21 mouse cellular contexts compared by ENCODE assay signal in the genomic region with DNA sequence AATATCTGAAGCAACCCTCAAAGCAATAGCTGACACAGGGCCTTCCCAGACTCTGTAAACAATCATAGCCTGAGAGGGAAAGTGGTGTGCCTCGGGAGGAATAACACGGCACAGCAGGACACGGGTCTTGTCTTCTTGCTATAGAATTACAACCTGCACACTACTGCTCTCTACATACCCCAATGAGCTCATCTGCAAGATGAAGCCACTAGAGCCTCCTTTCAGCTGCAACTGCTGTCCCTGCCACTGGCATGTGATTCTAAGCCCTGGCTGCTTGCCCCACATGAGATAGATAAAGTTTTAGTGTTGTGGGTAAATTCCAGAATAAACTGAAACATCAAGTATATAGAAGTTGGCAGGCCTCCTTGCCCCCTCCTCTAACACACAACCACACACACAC.
DNase-seq lines count a peak whose midpoint lies in the region; ATAC-seq and TF ChIP-seq lines count a peak whose summit lies in the region.
"Had no signal": no experiment of that assay in that cellular context is flagged by ENCODE, and none has a peak within 500 bp of the region (broad histone marks: within the 10 kb centered on the region; RNA-seq: fewer than 3 reads in every experiment).

No protein-coding gene starts in this region.

- ATAC-seq in heart, embryonic 15.5 days (replicated peaks; ENCODE audit: insufficient number of reproducible peaks, insufficient read depth, low FRiP score, low read depth) = peak; percentile 60; the same call in 1 of the 2 replicates
- peak; percentile 85 for ATAC-seq in kidney, embryonic 14.5 days (ENCODE audit: low FRiP score, low TSS enrichment)
- ATAC-seq in lung, embryonic 16.5 days (ENCODE audit: low read depth) = peak; percentile 61
- peak; percentile 15; the same call in 1 of the 2 replicates for ATAC-seq in neural tube, embryonic 15.5 days (ENCODE audit: low FRiP score)
- ATAC-seq: CD4-positive, CD25-positive, alpha-beta regulatory T cell, adult 4 months; forebrain, embryonic 14.5 days; hindbrain, embryonic 16.5 days; intestine, embryonic 15.5 days; midbrain, embryonic 13.5 days had no signal

- no peaks in the 10 kb centered on the region for H3K9me3 ChIP-seq in heart, embryonic 15.5 days (replicated peaks)
- no peaks in the 10 kb centered on the region for H3K9me3 ChIP-seq in kidney, embryonic 14.5 days (ENCODE audit: control insufficient read depth, low read length)
- no peaks in the 10 kb centered on the region for H3K9me3 ChIP-seq in lung, embryonic 16.5 days (ENCODE audit: control insufficient read depth, low read length)
- no peaks in the 10 kb centered on the region for H3K9me3 ChIP-seq in neural tube, embryonic 15.5 days (replicated peaks)
- H3K9me3 ChIP-seq: intestine, embryonic 15.5 days; midbrain, embryonic 13.5 days had no signal

- TF ChIP-seq POLR2A in kidney, adult 2 months (IDR thresholded peaks at IDR 0.05; ENCODE audit: low read depth, low read length) = no peak

- no peak overlapping the region for H3K4me2 ChIP-seq in heart, embryonic 15.5 days
- no peak overlapping the region for H3K4me2 ChIP-seq in kidney, embryonic 14.5 days (replicated peaks; ENCODE audit: low read depth, low read length)
- no peak overlapping the region for H3K4me2 ChIP-seq in lung, embryonic 16.5 days (ENCODE audit: low read depth, low read length)
- H3K4me2 ChIP-seq in neural tube, embryonic 15.5 days = no peak overlapping the region
- H3K4me2 ChIP-seq: intestine, embryonic 15.5 days; midbrain, embryonic 13.5 days had no signal

- H3K36me3 ChIP-seq in heart, embryonic 15.5 days = no peaks in the 10 kb centered on the region
- no peaks in the 10 kb centered on the region for H3K36me3 ChIP-seq in kidney, embryonic 14.5 days (ENCODE audit: control insufficient read depth, insufficient read depth, low read length)
- H3K36me3 ChIP-seq in kidney, adult 2 months (ENCODE audit: control insufficient read depth, insufficient read depth, low read length) = no peaks in the 10 kb centered on the region
- no peaks in the 10 kb centered on the region for H3K36me3 ChIP-seq in lung, embryonic 16.5 days (ENCODE audit: control insufficient read depth, insufficient read depth, low read length)
- H3K36me3 ChIP-seq in neural tube, embryonic 15.5 days = peaks cover 8% of the 10 kb centered on the region
- H3K36me3 ChIP-seq: intestine, embryonic 15.5 days had no signal

- H3K27ac ChIP-seq in heart, embryonic 15.5 days = peak overlapping the region; percentile 45
- no peak overlapping the region for H3K27ac ChIP-seq in kidney, embryonic 14.5 days (ENCODE audit: low read depth, low read length)
- H3K27ac ChIP-seq in kidney, adult 2 months (ENCODE audit: insufficient read depth, low read depth, low read length) = no peak overlapping the region
- H3K27ac ChIP-seq in lung, embryonic 16.5 days (ENCODE audit: low read length) = no peak overlapping the region
- no peak overlapping the region for H3K27ac ChIP-seq in neural tube, embryonic 15.5 days (replicated peaks)
- H3K27ac ChIP-seq: gastrocnemius, adult 2 months; intestine, embryonic 15.5 days; layer of hippocampus, adult 2 months; midbrain, embryonic 13.5 days had no signal

- no peaks in the 10 kb centered on the region for H3K27me3 ChIP-seq in heart, embryonic 15.5 days
- H3K27me3 ChIP-seq in kidney, embryonic 14.5 days (ENCODE audit: control insufficient read depth, insufficient read depth, low read length) = no peaks in the 10 kb centered on the region
- H3K27me3 ChIP-seq in kidney, adult 2 months (replicated peaks; ENCODE audit: control insufficient read depth, insufficient read depth, low read length) = no peaks in the 10 kb centered on the region
- no peaks in the 10 kb centered on the region for H3K27me3 ChIP-seq in lung, embryonic 16.5 days (ENCODE audit: control insufficient read depth, insufficient read depth, low read depth, low read length)
- no peaks in the 10 kb centered on the region for H3K27me3 ChIP-seq in neural tube, embryonic 15.5 days (replicated peaks)
- H3K27me3 ChIP-seq: intestine, embryonic 15.5 days; megakaryocyte, embryonic 14.5 days; midbrain, embryonic 13.5 days had no signal

- peaks cover 9% of the 10 kb centered on the region for H3K4me1 ChIP-seq in heart, embryonic 15.5 days (replicated peaks)
- no peaks in the 10 kb centered on the region; the same call in 1 of the 2 replicates for H3K4me1 ChIP-seq in kidney, embryonic 14.5 days (ENCODE audit: control insufficient read depth, insufficient read depth, low read length)
- H3K4me1 ChIP-seq in kidney, adult 2 months (ENCODE audit: control insufficient read depth, insufficient read depth, low read length) = no peaks in the 10 kb centered on the region
- peaks cover 8% of the 10 kb centered on the region; the same call in 1 of the 2 replicates for H3K4me1 ChIP-seq in lung, embryonic 16.5 days (replicated peaks; ENCODE audit: control insufficient read depth, insufficient read depth, low read length)
- 0 out of 2 replicates have a peak, but pooled peaks cover 2% of the 10 kb centered on the region for H3K4me1 ChIP-seq in neural tube, embryonic 15.5 days
- H3K4me1 ChIP-seq: intestine, embryonic 15.5 days; megakaryocyte, embryonic 14.5 days; midbrain, embryonic 13.5 days had no signal

- TF ChIP-seq CTCF in kidney, adult 2 months (conservative IDR thresholded peaks at IDR 0.05; ENCODE audit: insufficient read depth, insufficient read length, low read depth, low read length) = no peak

- H3K9ac ChIP-seq in heart, embryonic 15.5 days = no peak overlapping the region
- H3K9ac ChIP-seq in kidney, embryonic 14.5 days (ENCODE audit: low read depth, low read length) = no peak overlapping the region
- no peak overlapping the region for H3K9ac ChIP-seq in lung, embryonic 16.5 days (ENCODE audit: low read length)
- H3K9ac ChIP-seq in neural tube, embryonic 15.5 days (replicated peaks) = no peak overlapping the region
- H3K9ac ChIP-seq: intestine, embryonic 15.5 days; midbrain, embryonic 13.5 days had no signal

- WGBS in heart, embryonic 15.5 days = 27% methylated on average over 3 of the region's 3 CpGs
- WGBS in kidney, embryonic 14.5 days = 28% methylated on average over 3 of the region's 3 CpGs
- WGBS in kidney, adult 2 months = 38% methylated on average over 3 of the region's 3 CpGs
- 29% methylated on average over 3 of the region's 3 CpGs for WGBS in lung, embryonic 16.5 days
- 10% methylated on average over 3 of the region's 3 CpGs for WGBS in neural tube, embryonic 15.5 days

- DNase-seq in heart, adult 18-20 months = no peak
- no peak for DNase-seq in kidney, adult 2 months
- DNase-seq in lung, postnatal 36 days = no peak
- DNase-seq: adrenal gland, postnatal 25 days; cerebellum, adult 9-10 months; gastrocnemius, adult 2 months; kidney, postnatal 14 days; retina, postnatal 1 day; right cerebral cortex, postnatal 25 days; spleen, adult 18-20 months had no signal

- no peak overlapping the region for H3K4me3 ChIP-seq in heart, embryonic 15.5 days
- H3K4me3 ChIP-seq in kidney, embryonic 14.5 days (ENCODE audit: low read length) = no peak overlapping the region
- no peak overlapping the region for H3K4me3 ChIP-seq in kidney, adult 2 months (ENCODE audit: insufficient read depth, low read depth, low read length)
- H3K4me3 ChIP-seq in lung, embryonic 16.5 days (ENCODE audit: low read length) = no peak overlapping the region
- H3K4me3 ChIP-seq in neural tube, embryonic 15.5 days (replicated peaks) = no peak overlapping the region
- H3K4me3 ChIP-seq: gastrocnemius, adult 2 months; intestine, embryonic 15.5 days; layer of hippocampus, adult 2 months; megakaryocyte, embryonic 14.5 days; midbrain, embryonic 13.5 days had no signal

Comparison
In these comparisons a context has a peak if more than half of its experiments do, and no peak if none do; other contexts are left out.
1. ATAC-seq: peak in every context shown above with its lines; median percentile 85 in kidney, embryonic 14.5 days; 61 in lung, embryonic 16.5 days; 60 in heart, embryonic 15.5 days; 15 in neural tube, embryonic 15.5 days.